Mouse (Mus musculus): ENCODE data around the gene Higd1a. TPM values are rescaled to one million over a fixed set of nuclear protein-coding genes. Genes with fewer than 3 reads are reported as not detected.

Gene Higd1a
- total RNA-seq, 2 experiments from 2014 or later = 208 to 239 TPM

GRCm38 (mm10) chr9:121810081-121810821 is 47.9 kb downstream of the Higd1a start:
- no peak for DNase-seq (ENCODE audit: low spot score)
- intact Hi-C loops (cut with DNase I) = no loop called here

GRCm38 (mm10) chr9:121808511-121808910 is 49.7 kb downstream of the Higd1a start:
- intact Hi-C loops (cut with DNase I) = no loop called here
- no peak for DNase-seq (ENCODE audit: low spot score)

- intact Hi-C loops (cut with DNase I) = no loop called here
- DNase-seq (ENCODE audit: low spot score) = no peak
Measured at GRCm38 (mm10) chr9:121807947-121808346, 50.2 kb downstream of the Higd1a start.

GRCm38 (mm10) chr9:121807546-121807945 is 50.6 kb downstream of the Higd1a start:
- intact Hi-C loops (cut with DNase I) = no loop called here

GRCm38 (mm10) chr9:121802747-121803146 is 55.4 kb downstream of the Higd1a start:
- intact Hi-C loops (cut with DNase I) = no loop called here

More at GRCm38 (mm10) chr9:121807546-121807945, 50.6 kb downstream of the Higd1a start:
- no peak for DNase-seq (ENCODE audit: low spot score)

GRCm38 (mm10) chr9:121798887-121799520 is 59.2 kb downstream of the Higd1a start:
- intact Hi-C loops (cut with DNase I) = no loop called here
- no peak for DNase-seq (ENCODE audit: low spot score)

More at GRCm38 (mm10) chr9:121802747-121803146, 55.4 kb downstream of the Higd1a start:
- DNase-seq (ENCODE audit: low spot score) = no peak

Other genes starting within 250 kb of the Higd1a start
- gene Lyzl4, start 216.3 kb downstream of the Higd1a start, total RNA-seq (2021) = not detected
- 1 to 10 TPM; 1.4 to 2.1 TPM for gene Vipr1, start 215.6 kb downstream of the Higd1a start, total RNA-seq (2021)
- 1 to 10 TPM; 4.6 to 6.8 TPM for gene Sec22c, start 152.9 kb downstream of the Higd1a start, total RNA-seq (2021)
- gene Ss18l2, start 148.0 kb downstream of the Higd1a start, total RNA-seq (2021) = 100 to 1,000 TPM; 138 to 145 TPM
- 10 to 100 TPM; 29.1 to 38.1 TPM for gene Nktr, start 139.2 kb downstream of the Higd1a start, total RNA-seq (2021)
- 100 to 1,000 TPM; 116 to 128 TPM for gene Zfp651, start 99.0 kb downstream of the Higd1a start, total RNA-seq (2021)
- 10 to 100 TPM; 10.1 to 10.5 TPM for gene Klhl40, start 80.8 kb downstream of the Higd1a start, total RNA-seq (2021)
- 100 to 1,000 TPM; 118 to 123 TPM for gene Hhatl, start 65.9 kb downstream of the Higd1a start, total RNA-seq (2021)
- not detected for gene Ccdc13, start 18.9 kb downstream of the Higd1a start, total RNA-seq (2021)
- 1 to 10 TPM; 2.5 to 3.7 TPM for gene Ackr2, start 40.0 kb upstream of the Higd1a start, total RNA-seq (2021)
- gene Cyp8b1, start 57.9 kb upstream of the Higd1a start, total RNA-seq (2021) = not detected
- under 1 TPM; 0.94 to 0.98 TPM for gene Fam198a, start 92.6 kb upstream of the Higd1a start, total RNA-seq (2021)
- gene Pomgnt2, start 138.7 kb upstream of the Higd1a start, total RNA-seq (2021) = 10 to 100 TPM; 12.1 to 13.1 TPM